Mouse (Mus musculus): ENCODE measurements at regions not wholly inside any gene's neighbourhood (a gene's known extent, or its start where the extent isn't known, plus 50 kb on each side); places are given as distances from the start of the nearest gene placed in this dataset.
A peak's percentile ranks its signal among the peaks of the same experiment; 100 is the strongest.

- TF ChIP-seq CTCF (IDR thresholded peaks at IDR 0.05): no peak
- no peak overlapping the region for H3K27ac ChIP-seq
- no peak overlapping the region for H3K4me3 ChIP-seq
Measured at GRCm38 (mm10) chrX:17026161-17026829, 114.7 kb upstream of the Ndp start.

DNA sequence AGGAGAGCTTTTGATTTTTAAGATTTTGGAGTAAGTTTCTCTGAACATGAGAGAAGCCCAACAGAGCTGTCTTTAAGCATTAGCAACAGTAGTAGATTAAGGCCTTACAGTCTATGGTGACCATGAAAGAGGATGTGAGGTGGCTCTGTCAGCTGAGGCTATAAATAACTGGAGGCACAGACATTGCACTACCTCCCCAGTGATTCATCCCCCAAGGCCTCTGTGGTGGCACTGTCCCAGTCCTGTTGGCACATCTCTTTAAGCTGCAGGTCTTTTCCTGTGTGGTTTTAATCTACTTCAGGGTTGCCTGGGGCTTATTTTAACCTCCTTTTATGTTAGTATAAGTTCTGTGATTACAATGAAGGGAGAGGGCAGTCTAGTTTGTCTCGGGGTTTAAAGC is 106.2 kb upstream of the Ndp start:
- H3K27ac ChIP-seq: no peak overlapping the region
- intact Hi-C loops (cut with DNase I): no loop called here
- no peak for DNase-seq
- no peak for TF ChIP-seq CTCF (IDR thresholded peaks at IDR 0.05)
- H3K4me3 ChIP-seq: no peak overlapping the region

More at GRCm38 (mm10) chrX:17026161-17026829, 114.7 kb upstream of the Ndp start:
- intact Hi-C loops (cut with DNase I): no loop called here
- no peak for DNase-seq

GRCm38 (mm10) chrX:17009188-17009587 is 97.6 kb upstream of the Ndp start:
- no peak overlapping the region for H3K27ac ChIP-seq
- intact Hi-C loops (cut with DNase I): no loop called here
- TF ChIP-seq CTCF (IDR thresholded peaks at IDR 0.05): no peak
- H3K4me3 ChIP-seq: no peak overlapping the region
- no peak for DNase-seq

- H3K4me3 ChIP-seq: no peak overlapping the region
- DNase-seq: peak; percentile 11
- intact Hi-C loops (cut with DNase I): no loop called here
- H3K27ac ChIP-seq: no peak overlapping the region
- TF ChIP-seq CTCF (IDR thresholded peaks at IDR 0.05): no peak
Measured at GRCm38 (mm10) chrX:16998578-16998977, 87.0 kb upstream of the Ndp start.
